Mouse (Mus musculus) G1E (cell line): Measurements from ENCODE around the gene Pwwp2b. TPM values are rescaled to one million over a fixed set of nuclear protein-coding genes. Genes with fewer than 3 reads are reported as not detected.

Experiments used
- ATAC-seq: 2 replicates; pipeline ENCODE4 v1.8.0; 2016; ENCODE audit warnings: mild to moderate bottlenecking; ENCODE audit not compliant: insufficient number of reproducible peaks, poor library complexity, low FRiP score, severe bottlenecking; ENCODE audit errors: extremely low read depth
- DNase-seq: peaks from one replicate; pipeline ENCODE4 v3.0.0; 2012; ENCODE audit warnings: low spot score
- H3K27me3 ChIP-seq: 2 replicates; pipeline ENCODE4 v1.6.1; 2012; ENCODE audit warnings: mild to moderate bottlenecking, low read length, inconsistent platforms; ENCODE audit not compliant: insufficient read depth
- H3K36me3 ChIP-seq: replicated peaks from 2 replicates; pipeline ENCODE3; 2012; ENCODE audit warnings: mild to moderate bottlenecking, inconsistent platforms
- H3K4me1 ChIP-seq: 2 replicates; pipeline ENCODE4 v1.6.1; 2012; ENCODE audit warnings: low read depth, low read length, inconsistent platforms, mixed read lengths; ENCODE audit not compliant: insufficient read depth
- H3K4me3 ChIP-seq: 2 replicates; pipeline ENCODE4 v1.5.1; 2012; ENCODE audit warnings: low read depth, mild to moderate bottlenecking, inconsistent platforms, low read length, moderate library complexity, mixed read lengths
- H3K9me3 ChIP-seq: replicated peaks from 2 replicates; pipeline ENCODE4 v1.6.1; 2012; ENCODE audit warnings: inconsistent platforms
- CTCF ChIP-seq: IDR thresholded peaks from 2 replicates; pipeline ENCODE4 v1.5.1; 2012; ENCODE audit warnings: low read depth, low read length, inconsistent platforms, mixed read lengths
- GATA1 ChIP-seq: IDR thresholded peaks from 2 replicates; pipeline ENCODE4 v1.6.1; 2012; ENCODE audit warnings: borderline replicate concordance, low read length, inconsistent platforms, mixed read lengths
- GATA2 ChIP-seq: IDR thresholded peaks from 2 replicates; pipeline ENCODE4 v1.6.1; 2012; ENCODE audit warnings: low read depth, low read length, inconsistent platforms, borderline replicate concordance
- POLR2AphosphoS5 ChIP-seq: IDR thresholded peaks from 2 replicates; pipeline ENCODE4 v1.6.1; 2012; ENCODE audit warnings: low read depth, low read length, inconsistent platforms; ENCODE audit not compliant: insufficient replicate concordance
- TAL1 ChIP-seq: conservative IDR thresholded peaks from 2 replicates; pipeline ENCODE4 v1.6.1; 2012; ENCODE audit warnings: low read depth, low read length, inconsistent platforms, mixed read lengths
- polyA plus RNA-seq: library from polyadenylated mRNA; stranded (reverse); fragments of >175 nt; gene quantifications from 2 replicates; pipeline ENCODE4 v1.2.3, GENCODE M21; 2012
- total RNA-seq, 2 experiments: library from RNA; stranded (forward) in 1 of 2; stranded (reverse) in 1 of 2; fragments of 200-1000 nt in 1 of 2; fragments of >200 nt in 1 of 2; fragmentation: Nextera tagmentation in 1 of 2; gene quantifications; 2 replicates each; pipeline ENCODE4 v1.2.3; 2014 to 2017

The Pwwp2b gene
- total and polyA plus RNA-seq, 3 experiments: 0.01 to 0.05 TPM; not detected in 1

DNA sequence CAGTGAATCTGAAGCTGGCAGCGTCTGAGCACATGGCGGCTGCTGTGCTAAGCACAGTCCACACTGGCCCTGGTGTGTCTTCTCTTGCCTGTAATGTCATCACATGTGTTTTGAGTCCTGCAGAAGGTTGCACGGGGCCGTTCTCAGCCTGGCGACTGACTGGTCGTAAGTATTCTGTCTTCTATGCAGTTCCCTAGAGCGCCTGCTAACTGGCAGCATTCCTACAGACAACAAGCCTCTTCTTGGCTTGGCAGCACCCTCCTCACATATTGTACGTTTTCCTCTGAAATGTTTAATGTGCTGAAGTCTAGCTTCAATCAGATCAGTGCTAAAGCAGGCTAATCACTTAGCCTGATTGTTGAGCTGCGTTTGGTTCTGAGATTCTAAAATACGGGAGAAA, 27.3 kb downstream of the Pwwp2b start:
- Histone ChIP-seq H3K9me3 (peaks cover 58% of the 10 kb centered on the region), H3K27me3 (0 out of 2 replicates have a peak, but pooled peaks cover 2% of the 10 kb centered on the region), H3K4me3 (no peak overlapping the region), H3K36me3 (no peaks in the 10 kb centered on the region), H3K4me1 (no peaks in the 10 kb centered on the region)
- TF ChIP-seq CTCF (no peak), TAL1 (no peak), POLR2AphosphoS5 (no peak), GATA1 (no peak), GATA2 (no peak)
- ATAC-seq: no peak
- DNase-seq: no peak

DNA sequence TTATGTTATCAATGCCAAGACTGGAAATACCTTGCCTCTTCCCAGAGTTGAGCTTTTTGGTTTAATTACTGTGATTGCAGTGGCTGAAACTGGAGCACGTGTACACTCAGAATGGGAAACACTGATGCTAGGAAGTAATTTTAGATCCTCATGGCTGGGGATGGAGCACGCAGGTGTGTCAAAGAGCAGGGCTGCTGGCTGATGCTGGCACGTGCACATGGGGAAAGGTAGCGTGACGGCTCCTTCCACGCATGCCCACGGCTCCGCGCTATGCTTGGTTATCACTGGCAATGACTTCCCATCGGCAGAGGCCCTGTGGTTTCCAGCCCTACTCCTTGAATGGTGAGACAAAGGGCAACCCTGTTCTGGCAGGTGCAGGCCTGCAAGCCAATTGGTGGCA, 27.9 kb downstream of the Pwwp2b start:
- no peaks in the 10 kb centered on the region for H3K36me3 ChIP-seq
- no peak for ATAC-seq
- H3K9me3 ChIP-seq: peaks cover 58% of the 10 kb centered on the region
- DNase-seq: no peak
- no peaks in the 10 kb centered on the region for H3K4me1 ChIP-seq
- TF ChIP-seq POLR2AphosphoS5: no peak
- no peak for TF ChIP-seq GATA2
- TF ChIP-seq GATA1: no peak
- TF ChIP-seq CTCF: no peak
- no peak for TF ChIP-seq TAL1
- H3K27me3 ChIP-seq: 0 out of 2 replicates have a peak, but pooled peaks cover 2% of the 10 kb centered on the region
- H3K4me3 ChIP-seq: no peak overlapping the region

DNA sequence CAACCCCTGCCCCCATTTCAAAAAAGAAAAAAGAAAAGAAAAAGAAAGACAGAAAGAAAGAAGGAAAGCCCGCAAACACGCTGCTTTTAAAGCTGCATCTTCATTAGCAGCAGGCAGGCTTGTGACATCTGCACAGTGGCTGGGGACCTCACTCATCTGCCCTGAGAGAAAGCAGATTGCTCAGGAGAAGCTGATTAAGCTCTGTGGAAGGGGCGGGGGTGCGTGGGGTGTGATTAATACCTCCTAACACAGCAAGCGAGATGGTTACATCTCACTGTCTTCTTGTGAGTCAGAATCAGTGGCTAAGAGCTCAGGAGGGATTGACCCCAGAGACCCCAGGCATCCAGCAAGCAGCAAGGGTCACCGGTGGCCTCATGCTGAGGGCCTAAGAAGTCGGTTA, 29.3 kb downstream of the Pwwp2b start:
- no peak for TF ChIP-seq GATA2
- TF ChIP-seq TAL1: no peak
- TF ChIP-seq CTCF: no peak
- TF ChIP-seq POLR2AphosphoS5: no peak
- no peak for TF ChIP-seq GATA1
- H3K27me3 ChIP-seq: 0 out of 2 replicates have a peak, but pooled peaks cover 2% of the 10 kb centered on the region
- no peaks in the 10 kb centered on the region for H3K4me1 ChIP-seq
- no peak overlapping the region for H3K4me3 ChIP-seq
- H3K9me3 ChIP-seq: peaks cover 58% of the 10 kb centered on the region
- ATAC-seq (no peak), DNase-seq (no peak)
- no peaks in the 10 kb centered on the region for H3K36me3 ChIP-seq

DNA sequence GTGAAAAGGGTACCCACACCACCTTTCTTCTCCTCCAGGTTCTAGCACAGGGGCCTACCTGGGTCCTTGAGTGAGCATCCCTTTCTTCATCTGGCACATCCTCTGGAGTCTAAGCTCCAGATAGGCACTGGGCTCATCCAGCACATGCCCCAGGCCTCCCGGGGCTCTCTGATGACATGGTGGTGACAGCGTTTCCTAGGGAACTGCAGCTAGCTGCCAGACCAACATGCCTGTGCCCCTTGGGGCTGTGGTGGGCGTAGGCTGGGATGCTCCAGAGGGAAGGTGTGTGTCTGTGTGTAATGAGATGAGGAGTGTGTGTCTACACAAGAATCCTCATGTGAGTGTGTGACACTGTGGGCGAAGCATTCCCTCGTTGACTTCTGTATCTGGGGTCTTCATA, 31.3 kb downstream of the Pwwp2b start:
- DNase-seq: no peak
- no peaks in the 10 kb centered on the region for H3K4me1 ChIP-seq
- TF ChIP-seq CTCF (no peak), GATA1 (no peak), GATA2 (no peak), POLR2AphosphoS5 (no peak), TAL1 (no peak)
- no peak overlapping the region for H3K4me3 ChIP-seq
- ATAC-seq: no peak
- 0 out of 2 replicates have a peak, but pooled peaks cover 2% of the 10 kb centered on the region for H3K27me3 ChIP-seq
- H3K36me3 ChIP-seq: no peaks in the 10 kb centered on the region
- H3K9me3 ChIP-seq: peaks cover 53% of the 10 kb centered on the region

DNA sequence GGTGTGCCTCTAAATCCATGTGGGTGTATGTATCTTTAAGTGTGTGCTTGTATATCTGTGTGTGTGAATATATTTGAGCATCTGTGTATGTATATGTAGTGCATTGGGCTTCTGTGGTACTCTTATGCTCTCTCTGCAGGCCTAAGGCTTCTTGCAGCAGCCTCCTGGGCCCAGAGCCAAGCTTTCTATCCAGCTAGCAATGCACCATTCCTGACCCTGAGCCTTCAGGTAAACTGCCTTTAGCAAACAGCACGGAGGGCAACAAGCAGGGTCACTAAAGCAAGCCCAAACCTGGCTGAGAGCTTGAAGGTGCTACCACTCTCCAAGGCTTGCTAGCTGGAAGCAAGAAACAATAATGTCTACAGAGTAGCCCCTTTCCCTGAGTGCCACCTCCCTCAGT, 31.8 kb downstream of the Pwwp2b start:
- H3K36me3 ChIP-seq: no peaks in the 10 kb centered on the region
- no peak overlapping the region for H3K4me3 ChIP-seq
- TF ChIP-seq GATA1 (no peak), GATA2 (no peak), TAL1 (no peak), POLR2AphosphoS5 (no peak), CTCF (no peak)
- 0 out of 2 replicates have a peak, but pooled peaks cover 2% of the 10 kb centered on the region for H3K27me3 ChIP-seq
- DNase-seq (no peak), ATAC-seq (no peak)
- peaks cover 50% of the 10 kb centered on the region for H3K9me3 ChIP-seq
- no peaks in the 10 kb centered on the region for H3K4me1 ChIP-seq

DNA sequence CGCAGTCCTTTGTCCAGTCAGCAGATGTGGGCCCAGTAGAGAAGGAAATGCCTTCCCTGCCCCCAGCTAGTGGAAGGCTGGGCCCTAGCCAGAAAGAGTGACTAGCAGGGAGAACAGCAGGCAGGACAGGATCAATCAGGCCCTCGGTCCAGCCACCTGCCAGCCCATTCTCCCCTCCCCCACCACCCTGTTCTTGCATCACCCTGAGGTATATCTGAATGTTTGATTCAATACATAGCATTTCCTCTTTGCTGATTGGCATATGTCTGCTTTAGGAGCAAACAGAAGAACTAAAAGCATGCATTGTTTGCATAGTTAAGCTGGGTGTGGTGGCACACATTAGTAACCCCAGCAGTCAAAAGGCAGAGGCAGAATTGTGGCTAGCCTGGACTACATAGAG, 32.9 kb downstream of the Pwwp2b start:
- DNase-seq (no peak), ATAC-seq (no peak)
- TF ChIP-seq CTCF: no peak
- no peak for TF ChIP-seq POLR2AphosphoS5
- TF ChIP-seq GATA2: no peak
- no peak for TF ChIP-seq TAL1
- no peak for TF ChIP-seq GATA1
- H3K27me3 ChIP-seq: 0 out of 2 replicates have a peak, but pooled peaks cover 1% of the 10 kb centered on the region
- no peak overlapping the region for H3K4me3 ChIP-seq
- peaks cover 45% of the 10 kb centered on the region for H3K9me3 ChIP-seq
- H3K36me3 ChIP-seq: no peaks in the 10 kb centered on the region
- no peaks in the 10 kb centered on the region for H3K4me1 ChIP-seq
